Mouse (Mus musculus) embryonic facial prominence, embryonic 10.5 days (tissue): Measurements from ENCODE around the gene Tnc. TPM values are rescaled to one million over a fixed set of nuclear protein-coding genes. Genes with fewer than 3 reads are reported as not detected.

Experiments used
- DNase-seq: peaks from one replicate; pipeline ENCODE4 v3.0.0-alpha.2; 2017; ENCODE audit warnings: low spot score
- H3K27ac ChIP-seq: fragments of 300-500 bp; sonication (generic); replicated peaks from 2 replicates; pipeline ENCODE4 v1.5.1; 2016; ENCODE audit warnings: mild to moderate bottlenecking
- H3K27me3 ChIP-seq: fragments of 300-500 bp; sonication (generic); replicated peaks from 2 replicates; pipeline ENCODE4 v1.6.1; 2016; ENCODE audit warnings: low read depth, mild to moderate bottlenecking; ENCODE audit not compliant: poor library complexity, severe bottlenecking
- H3K36me3 ChIP-seq: fragments of 300-500 bp; sonication (generic); replicated peaks from 2 replicates; pipeline ENCODE4 v1.6.1; 2016; ENCODE audit warnings: mild to moderate bottlenecking, moderate library complexity
- H3K4me1 ChIP-seq: fragments of 300-500 bp; sonication (generic); 2 replicates; pipeline ENCODE4 v1.6.1; 2016
- H3K4me3 ChIP-seq: fragments of 300-500 bp; sonication (generic); 2 replicates; pipeline ENCODE4 v1.5.1; 2016; ENCODE audit warnings: mild to moderate bottlenecking, moderate library complexity
- H3K9me3 ChIP-seq: fragments of 300-500 bp; sonication (generic); 2 replicates; pipeline ENCODE4 v1.6.1; 2016; ENCODE audit warnings: mild to moderate bottlenecking
- WGBS: fragments of 180-500 bp; shearing (Covaris S2); methylation state at CpG from one replicate; pipeline ENCODE4 v1.1.7; 2016; 5-methylcytosine and 5-hydroxymethylcytosine counted together
- polyA plus RNA-seq: library from polyadenylated mRNA; unstranded; fragments of >200 nt; fragmentation: Nextera tagmentation; extraction: Ambion mirVana; gene quantifications from 2 replicates; pipeline ENCODE4 v1.2.1, GENCODE M21; 2016

The Tnc gene
- polyA plus RNA-seq, 1 experiment from 2014 or later = 7.1 TPM

DNA sequence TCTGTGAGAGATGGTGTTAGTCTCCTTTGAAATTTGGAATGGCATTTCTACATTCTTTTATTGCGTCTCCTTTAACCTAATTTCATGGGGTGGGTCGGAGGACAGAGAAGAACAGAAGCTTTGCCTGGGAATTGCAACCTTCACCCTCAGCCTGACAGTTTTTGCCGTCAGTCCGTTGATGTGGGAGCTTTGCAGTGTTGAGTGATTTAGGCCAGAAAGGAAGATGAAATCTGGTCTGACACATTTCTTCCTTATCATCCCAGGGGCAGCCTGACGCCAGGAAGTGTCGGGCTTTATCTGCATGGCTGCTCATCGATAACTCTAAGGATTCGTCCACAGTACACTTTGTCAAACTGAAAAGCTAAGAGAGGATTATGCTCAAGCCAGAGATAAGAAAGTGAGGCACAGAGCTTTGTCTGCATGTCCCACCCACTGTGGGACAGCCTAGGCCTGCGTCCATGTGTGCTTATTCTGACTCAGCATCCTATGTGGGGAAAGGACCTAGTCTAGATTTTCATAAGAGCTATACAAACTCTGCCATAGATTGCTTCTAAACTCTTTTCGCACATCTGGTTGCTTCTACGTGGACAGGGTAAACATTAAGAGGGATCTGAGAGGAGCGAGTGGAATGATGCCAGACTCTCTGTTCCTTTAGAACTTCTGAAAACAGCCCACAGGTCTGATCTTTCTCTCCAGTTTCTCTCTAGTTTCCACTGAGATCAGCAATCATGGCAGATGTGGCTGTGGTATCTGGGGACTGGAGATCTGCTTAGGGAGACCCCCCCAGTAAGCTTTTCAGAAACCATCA is 11.4 kb upstream of the Tnc start:
- Histone ChIP-seq H3K4me1 (no peaks in the 10 kb centered on the region), H3K27me3 (no peaks in the 10 kb centered on the region), H3K9me3 (no peaks in the 10 kb centered on the region), H3K36me3 (no peaks in the 10 kb centered on the region), H3K27ac (no peak overlapping the region), H3K4me3 (no peak overlapping the region)
- 70% methylated on average over 12 of the region's 12 CpGs for WGBS
- no peak for DNase-seq

DNA sequence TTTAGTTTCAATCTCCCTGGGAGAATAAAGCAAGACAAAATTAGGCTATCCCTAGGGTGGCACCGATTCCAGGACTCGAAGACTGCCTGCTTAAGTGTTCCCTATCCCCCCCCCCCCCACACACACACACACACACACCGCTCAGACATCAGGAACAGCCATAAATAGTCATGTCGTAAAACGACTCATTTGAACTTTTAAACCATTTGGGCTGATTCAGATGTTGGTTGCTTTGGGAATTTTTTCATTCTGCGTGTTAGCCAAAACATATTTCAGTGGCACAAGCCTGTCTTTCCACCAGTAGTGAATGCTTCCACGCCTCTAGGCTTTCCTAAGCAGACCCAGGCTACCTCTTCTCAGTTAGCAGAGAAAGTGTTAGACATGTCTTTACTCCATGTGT is 1.4 kb upstream of the Tnc start:
- Histone ChIP-seq H3K27me3 (peaks cover 49% of the 10 kb centered on the region), H3K9me3 (no peaks in the 10 kb centered on the region), H3K4me1 (peaks cover 14% of the 10 kb centered on the region), H3K27ac (no peak overlapping the region), H3K4me3 (no peak overlapping the region), H3K36me3 (no peaks in the 10 kb centered on the region)
- DNase-seq = no peak
- WGBS = 82% methylated on average over 7 of the region's 7 CpGs

DNA sequence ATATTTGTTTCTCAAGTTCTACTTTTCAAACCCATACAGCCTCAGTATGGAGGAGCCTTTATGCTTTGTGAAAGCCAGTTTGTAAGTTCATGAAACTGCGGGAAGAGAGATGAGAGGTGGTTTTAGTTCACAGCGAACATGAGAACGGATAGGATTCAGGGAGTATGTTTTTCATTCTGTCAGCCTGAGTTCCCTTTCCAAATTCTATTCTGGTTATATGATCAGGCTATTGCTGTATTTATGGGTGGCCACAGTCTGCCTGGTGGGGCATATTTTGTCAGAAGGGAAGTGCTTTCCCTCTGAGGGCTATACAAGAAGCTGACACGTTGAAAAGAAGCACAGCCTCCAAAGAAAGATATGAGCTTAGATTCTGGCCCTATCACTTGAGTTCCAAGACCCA is 2.9 kb downstream of the Tnc start:
- Histone ChIP-seq H3K27me3 (peaks cover 49% of the 10 kb centered on the region), H3K4me1 (peaks cover 14% of the 10 kb centered on the region), H3K36me3 (no peaks in the 10 kb centered on the region), H3K27ac (no peak overlapping the region), H3K4me3 (no peak overlapping the region), H3K9me3 (no peaks in the 10 kb centered on the region)
- no peak for DNase-seq
- WGBS = 80% methylated on average over 4 of the region's 4 CpGs

GRCm38 (mm10) chr4:64043371-64043770 is 3.4 kb downstream of the Tnc start:
- Histone ChIP-seq H3K4me1 (peaks cover 14% of the 10 kb centered on the region), H3K9me3 (no peaks in the 10 kb centered on the region), H3K27ac (no peak overlapping the region), H3K27me3 (peaks cover 46% of the 10 kb centered on the region), H3K36me3 (no peaks in the 10 kb centered on the region), H3K4me3 (no peak overlapping the region)
- no peak for DNase-seq
- 76% methylated on average over 6 of the region's 6 CpGs for WGBS

DNA sequence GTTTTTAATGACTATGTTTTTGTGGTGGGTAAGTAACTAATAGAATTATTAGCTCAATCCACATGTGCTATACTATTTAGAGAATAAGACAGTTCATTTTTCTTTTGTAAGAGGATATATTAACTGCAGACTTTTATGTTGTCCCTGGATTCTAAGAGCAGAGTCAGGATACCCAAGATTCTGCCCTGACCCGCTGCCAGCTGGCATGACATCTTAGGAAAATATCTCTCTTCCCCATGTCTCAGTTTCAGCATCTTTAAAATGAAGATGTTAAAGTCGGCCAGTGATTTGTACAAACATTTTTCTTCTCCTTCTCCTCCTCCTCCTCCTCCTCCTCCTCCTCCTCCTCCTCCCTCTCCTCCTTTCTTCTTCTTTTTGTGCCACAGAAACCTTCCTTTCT is 7.7 kb downstream of the Tnc start:
- Histone ChIP-seq H3K9me3 (no peaks in the 10 kb centered on the region), H3K4me3 (no peak overlapping the region), H3K27ac (no peak overlapping the region), H3K36me3 (no peaks in the 10 kb centered on the region), H3K27me3 (peaks cover 6% of the 10 kb centered on the region), H3K4me1 (no peaks in the 10 kb centered on the region; the same call in 1 of the 2 replicates)
- 90% methylated on average over 2 of the region's 2 CpGs for WGBS
- no peak for DNase-seq

DNA sequence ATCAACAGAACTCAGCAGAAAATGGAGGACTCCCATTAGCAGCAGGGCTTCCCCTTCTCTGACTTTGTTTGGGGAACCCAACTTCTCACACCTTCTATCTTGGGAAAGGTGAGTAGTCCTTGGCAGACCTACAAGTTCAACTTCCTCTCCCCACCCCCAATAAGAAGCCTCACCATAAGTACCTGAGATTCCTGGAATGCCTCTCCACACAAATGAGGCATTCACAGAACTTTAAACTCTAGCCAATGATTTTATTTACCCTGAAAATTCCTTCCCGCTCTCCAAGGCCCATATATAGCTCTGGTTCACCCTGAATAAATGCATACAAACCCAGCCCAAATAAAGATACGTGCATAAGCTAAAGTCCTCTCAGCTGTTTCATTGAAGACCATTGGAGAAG is 9.3 kb downstream of the Tnc start:
- no peaks in the 10 kb centered on the region for H3K36me3 ChIP-seq
- no peaks in the 10 kb centered on the region for H3K9me3 ChIP-seq
- no peak for DNase-seq
- WGBS = 83% methylated on average over 2 of the region's 2 CpGs
- no peaks in the 10 kb centered on the region; the same call in 1 of the 2 replicates for H3K27me3 ChIP-seq
- no peaks in the 10 kb centered on the region for H3K4me1 ChIP-seq
- H3K27ac ChIP-seq = no peak overlapping the region
- H3K4me3 ChIP-seq = no peak overlapping the region

DNA sequence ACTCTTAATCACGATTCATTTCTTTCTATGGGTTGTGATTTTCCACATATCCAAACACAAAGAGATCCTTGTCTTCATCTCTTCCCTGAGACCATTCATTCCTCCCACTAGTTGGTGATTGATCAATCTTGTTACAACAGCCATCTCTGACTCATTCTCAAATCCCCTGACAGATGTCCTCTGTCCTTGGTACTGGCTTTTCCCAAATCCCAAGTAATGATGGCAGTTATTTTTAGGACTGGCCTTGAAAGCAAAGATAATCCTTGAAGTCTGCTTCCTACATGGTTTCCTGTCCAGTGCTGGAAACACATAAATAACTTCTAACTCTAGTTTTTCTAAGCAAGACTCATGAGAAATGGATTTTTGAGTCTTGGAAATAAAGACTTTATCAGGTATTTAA is 12.1 kb downstream of the Tnc start:
- Histone ChIP-seq H3K27ac (no peak overlapping the region), H3K4me1 (peaks cover 2% of the 10 kb centered on the region), H3K27me3 (no peaks in the 10 kb centered on the region), H3K4me3 (no peak overlapping the region), H3K9me3 (no peaks in the 10 kb centered on the region), H3K36me3 (no peaks in the 10 kb centered on the region)
- 76% methylated on average over 1 of the region's 1 CpGs for whole genome bisulfite sequencing
- DNase-seq = no peak

GRCm38 (mm10) chr4:64033191-64033590 is 13.6 kb downstream of the Tnc start:
- no peaks in the 10 kb centered on the region for H3K36me3 ChIP-seq
- no peaks in the 10 kb centered on the region for H3K9me3 ChIP-seq
- H3K4me3 ChIP-seq = no peak overlapping the region
- no peak for DNase-seq
- no peak overlapping the region for H3K27ac ChIP-seq
- no peaks in the 10 kb centered on the region for H3K27me3 ChIP-seq
- peaks cover 13% of the 10 kb centered on the region for H3K4me1 ChIP-seq
- 62% methylated on average over 2 of the region's 2 CpGs for WGBS

DNA sequence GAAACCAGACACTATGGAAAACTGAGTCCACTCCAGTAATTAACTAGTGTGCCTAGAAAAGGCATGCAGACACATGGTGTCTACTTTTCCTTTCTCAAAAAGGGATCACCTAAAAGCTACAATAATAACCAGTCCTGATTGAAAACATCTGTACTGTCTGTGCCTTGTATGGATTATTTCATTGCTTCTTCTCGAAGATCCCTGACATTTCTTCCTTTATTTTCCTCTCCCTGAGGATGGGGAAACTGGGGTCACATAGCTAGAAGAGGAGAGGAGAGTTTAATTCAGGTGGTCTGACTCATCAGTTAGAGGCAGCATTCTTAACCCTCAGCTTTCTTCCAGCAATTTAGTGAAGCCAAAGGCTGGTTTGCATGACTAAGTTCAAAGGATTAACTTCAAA is 17.3 kb downstream of the Tnc start:
- H3K9me3 ChIP-seq = no peaks in the 10 kb centered on the region
- WGBS = 23% methylated on average over 1 of the region's 1 CpGs
- H3K27ac ChIP-seq = no peak overlapping the region
- peaks cover 13% of the 10 kb centered on the region for H3K4me1 ChIP-seq
- DNase-seq = no peak
- no peak overlapping the region for H3K4me3 ChIP-seq
- H3K36me3 ChIP-seq = no peaks in the 10 kb centered on the region
- H3K27me3 ChIP-seq = no peaks in the 10 kb centered on the region

- peaks cover 13% of the 10 kb centered on the region for H3K4me1 ChIP-seq
- H3K4me3 ChIP-seq = no peak overlapping the region
- no peaks in the 10 kb centered on the region for H3K36me3 ChIP-seq
- H3K27ac ChIP-seq = no peak overlapping the region
- no peaks in the 10 kb centered on the region for H3K27me3 ChIP-seq
- H3K9me3 ChIP-seq = no peaks in the 10 kb centered on the region
- no peak for DNase-seq
- 71% methylated on average over 6 of the region's 6 CpGs for WGBS
Measured at GRCm38 (mm10) chr4:64025591-64025990, 21.2 kb downstream of the Tnc start.

GRCm38 (mm10) chr4:64024041-64024779 is 22.6 kb downstream of the Tnc start:
- Histone ChIP-seq H3K27me3 (no peaks in the 10 kb centered on the region), H3K4me3 (no peak overlapping the region), H3K4me1 (peaks cover 6% of the 10 kb centered on the region), H3K9me3 (no peaks in the 10 kb centered on the region), H3K27ac (no peak overlapping the region), H3K36me3 (no peaks in the 10 kb centered on the region)
- DNase-seq = no peak
- WGBS = 66% methylated on average over 4 of the region's 4 CpGs

GRCm38 (mm10) chr4:64020930-64021589 is 25.8 kb downstream of the Tnc start:
- DNase-seq = no peak
- H3K9me3 ChIP-seq = no peaks in the 10 kb centered on the region
- no peaks in the 10 kb centered on the region for H3K36me3 ChIP-seq
- no peak overlapping the region for H3K4me3 ChIP-seq
- H3K27ac ChIP-seq = no peak overlapping the region
- H3K4me1 ChIP-seq = no peaks in the 10 kb centered on the region
- WGBS = 93% methylated on average over 10 of the region's 10 CpGs
- no peaks in the 10 kb centered on the region for H3K27me3 ChIP-seq
